Mouse (Mus musculus) heart, postnatal 25 days (tissue): Measurements from ENCODE around the gene 1700029I15Rik. TPM values are rescaled to one million over a fixed set of nuclear protein-coding genes. Genes with fewer than 3 reads are reported as not detected.

Experiments used
- DNase-seq: peaks from one replicate; pipeline ENCODE4 v3.0.0; 2022; ENCODE audit warnings: low spot score
- intact Hi-C: fragments of 180-260 bp; cut with DNase I; formaldehyde crosslinking; loops from one replicate; pipeline ENCODE4 v1.15.1; 2025
- total RNA-seq, 2 experiments: library from RNA; stranded (reverse); gene quantifications; 2 replicates each; pipeline ENCODE4 v1.2.3; 2021

1700029I15Rik gene
- total RNA-seq, 2 experiments from 2014 or later, result 1.5 to 2.1 TPM

DNA sequence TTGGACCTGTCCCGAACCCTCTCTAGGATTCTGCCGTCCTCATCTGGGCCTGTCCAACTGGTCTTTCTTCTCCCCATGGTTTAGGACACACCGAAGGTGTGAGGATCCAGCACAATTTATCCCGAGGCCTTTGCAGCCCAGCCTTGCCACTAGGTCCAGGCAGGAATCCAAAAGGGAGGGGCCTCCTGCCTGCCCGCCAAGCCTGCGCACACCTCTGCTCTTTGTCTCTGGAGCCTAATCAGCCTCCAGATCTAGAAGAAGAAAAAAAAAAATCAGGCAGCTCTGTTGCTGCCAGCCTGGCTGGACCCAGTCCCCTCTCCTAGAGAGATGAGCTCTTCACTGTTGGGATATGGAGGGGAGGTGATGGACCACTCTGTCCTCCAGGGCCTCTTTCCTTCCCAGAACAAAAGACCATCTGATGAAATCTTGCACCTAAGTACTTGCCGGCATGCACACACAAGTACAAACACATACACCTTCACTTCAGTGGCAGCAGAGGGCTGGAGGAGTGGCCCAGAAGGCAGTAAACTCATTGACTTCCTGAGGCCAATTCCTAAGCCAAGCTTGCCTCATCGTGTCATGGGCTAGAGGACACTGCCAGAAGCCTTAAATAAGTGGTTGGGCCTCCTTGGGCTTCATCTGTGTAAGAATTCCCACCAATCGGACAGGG is 9.4 kb upstream of the 1700029I15Rik start:
- intact Hi-C loops, result no loop called here
- DNase-seq, result no peak

DNA sequence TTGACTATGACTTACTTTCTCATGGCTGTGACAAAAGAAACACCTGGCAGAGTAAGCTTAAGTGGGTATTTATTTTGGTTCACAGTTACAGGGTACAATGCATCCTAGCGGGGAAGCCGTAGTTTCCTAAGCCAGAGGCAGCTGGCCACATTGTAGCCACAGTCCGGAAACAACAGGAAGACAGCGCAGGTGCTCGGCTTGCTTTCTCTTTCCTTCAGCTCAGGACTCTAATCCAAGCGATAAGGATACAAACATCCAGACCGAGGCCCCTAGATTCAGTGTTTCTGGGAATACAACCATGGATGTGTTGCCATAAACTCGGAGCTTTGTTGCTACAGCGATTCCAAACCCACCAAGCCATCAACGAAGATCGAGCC is 8.9 kb upstream of the 1700029I15Rik start:
- intact Hi-C loops, result no loop called here
- DNase-seq, result no peak

DNA sequence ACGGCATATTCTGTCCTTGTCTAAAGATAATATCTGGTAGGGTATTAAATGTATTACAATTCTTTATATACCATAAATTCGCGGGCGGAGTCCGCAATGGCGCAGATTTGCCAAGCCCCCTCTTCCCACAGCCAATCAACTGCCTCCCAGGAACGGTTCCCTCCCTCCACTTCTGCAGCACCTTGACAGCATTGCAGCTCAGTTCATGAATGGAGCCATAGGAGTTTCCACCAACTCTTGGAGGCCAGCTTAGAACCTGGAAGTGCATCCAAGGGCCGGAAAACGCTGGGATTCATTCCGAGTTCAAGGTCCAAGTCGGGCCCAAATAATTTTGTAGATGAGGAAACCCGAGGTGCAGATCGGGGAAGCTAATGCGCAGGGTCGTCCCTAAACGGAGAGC is 7.8 kb upstream of the 1700029I15Rik start, which contains the start of the genes Pex16 and Large2:
TSS of gene Pex16 (plus strand) at position 163 of the 400 bp plus-strand sequence.
TSS of gene Large2 (minus strand) at position 356 of the 400 bp plus-strand sequence.
- DNase-seq, result no peak
- intact Hi-C loops, result no loop called here

DNA sequence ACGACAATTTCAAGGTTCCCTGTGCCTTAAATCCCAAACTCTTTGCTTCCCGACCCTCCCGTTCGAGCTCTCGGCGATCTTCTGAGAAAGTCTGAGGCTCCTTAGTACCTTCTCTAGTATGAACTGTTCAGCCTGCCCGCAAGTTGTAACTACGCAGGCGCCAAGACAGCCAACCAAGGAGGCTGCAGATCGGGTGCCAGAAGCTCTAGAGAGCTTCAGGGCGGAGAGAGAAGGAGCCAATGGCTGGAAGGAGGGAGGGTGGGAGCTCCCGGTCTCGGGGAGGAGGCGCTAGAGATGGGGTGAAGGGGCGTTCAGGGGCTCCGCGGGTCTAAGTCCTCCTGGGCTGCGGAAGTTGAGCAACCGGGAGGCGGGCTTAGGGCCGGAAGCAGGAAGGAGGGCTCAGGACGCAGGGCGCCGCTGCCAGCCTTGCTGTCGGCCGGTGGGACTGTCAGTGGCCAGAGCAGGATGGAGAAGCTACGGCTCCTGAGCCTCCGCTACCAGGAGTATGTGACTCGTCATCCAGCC is 7.2 kb upstream of the 1700029I15Rik start:
- DNase-seq, result peak; percentile 96
- intact Hi-C loops, result loop anchor here (5.0 kb wide), 1 partner anchor 47 kb away; no protein-coding TSS in a partner anchor

DNA sequence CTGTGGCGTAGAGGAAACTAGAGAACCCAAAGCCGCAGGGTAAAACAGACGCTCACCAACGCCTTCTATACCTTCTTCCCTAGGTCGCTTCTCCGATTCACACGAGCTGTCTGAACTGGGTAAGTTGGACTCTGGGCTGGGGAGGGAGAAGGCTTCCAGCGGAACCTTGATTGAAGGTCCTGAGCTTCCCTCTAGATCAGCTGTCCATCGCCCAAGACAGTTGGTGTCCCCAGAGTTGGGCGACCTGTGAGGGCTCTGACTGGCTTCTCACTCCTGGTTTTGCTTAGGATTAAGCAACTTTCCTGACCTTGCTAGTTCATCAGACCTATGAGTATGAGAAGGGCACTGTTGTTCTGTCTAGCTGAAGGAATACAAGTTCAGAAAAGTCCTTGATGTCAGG is 6.5 kb upstream of the 1700029I15Rik start:
- intact Hi-C loops, result loop anchor here (5.0 kb wide), 1 partner anchor 47 kb away; no protein-coding TSS in a partner anchor
- DNase-seq, result no peak

DNA sequence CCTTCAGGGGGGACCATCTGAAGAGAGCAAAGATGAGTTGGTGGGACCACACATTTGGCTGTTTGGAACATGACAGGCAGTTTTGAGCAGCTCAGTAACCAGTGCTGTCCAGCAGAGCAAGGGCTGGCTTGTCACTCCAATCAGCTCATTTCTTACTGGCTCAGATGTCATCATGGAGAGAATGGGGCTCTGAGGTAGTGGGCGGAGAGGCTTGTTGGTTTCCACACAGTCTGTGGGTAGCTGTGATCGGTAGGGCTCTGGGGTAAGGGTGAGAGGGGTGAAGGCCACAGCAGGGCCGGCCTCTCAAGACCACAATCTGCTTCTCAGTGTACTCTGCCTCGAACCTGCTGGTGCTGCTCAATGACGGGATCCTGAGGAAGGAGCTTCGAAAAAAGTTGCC is 6.0 kb upstream of the 1700029I15Rik start:
- intact Hi-C loops, result loop anchor here (5.0 kb wide), 1 partner anchor 46 kb away; no protein-coding TSS in a partner anchor
- no peak for DNase-seq

DNA sequence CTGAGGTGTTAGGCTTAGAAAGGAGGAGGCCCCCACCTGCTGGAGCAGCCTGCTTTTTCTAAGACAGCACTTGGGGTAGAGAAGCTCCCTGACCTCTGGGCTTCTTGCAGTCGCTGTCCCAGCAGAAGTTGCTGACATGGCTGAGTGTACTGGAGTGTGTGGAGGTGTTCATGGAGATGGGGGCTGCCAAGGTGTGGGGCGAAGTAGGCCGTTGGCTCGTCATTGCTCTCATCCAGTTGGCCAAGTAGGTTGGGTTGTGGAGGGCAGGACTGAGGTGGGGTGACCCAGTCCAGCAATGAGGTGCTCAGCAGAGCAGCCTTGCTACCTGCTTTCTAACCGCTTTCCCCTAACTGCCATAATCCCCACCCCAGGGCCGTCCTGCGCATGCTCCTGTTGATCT is 5.0 kb upstream of the 1700029I15Rik start:
- DNase-seq, result no peak
- intact Hi-C loops, result loop anchor here (5.0 kb wide), 1 partner anchor 45 kb away; no protein-coding TSS in a partner anchor

DNA sequence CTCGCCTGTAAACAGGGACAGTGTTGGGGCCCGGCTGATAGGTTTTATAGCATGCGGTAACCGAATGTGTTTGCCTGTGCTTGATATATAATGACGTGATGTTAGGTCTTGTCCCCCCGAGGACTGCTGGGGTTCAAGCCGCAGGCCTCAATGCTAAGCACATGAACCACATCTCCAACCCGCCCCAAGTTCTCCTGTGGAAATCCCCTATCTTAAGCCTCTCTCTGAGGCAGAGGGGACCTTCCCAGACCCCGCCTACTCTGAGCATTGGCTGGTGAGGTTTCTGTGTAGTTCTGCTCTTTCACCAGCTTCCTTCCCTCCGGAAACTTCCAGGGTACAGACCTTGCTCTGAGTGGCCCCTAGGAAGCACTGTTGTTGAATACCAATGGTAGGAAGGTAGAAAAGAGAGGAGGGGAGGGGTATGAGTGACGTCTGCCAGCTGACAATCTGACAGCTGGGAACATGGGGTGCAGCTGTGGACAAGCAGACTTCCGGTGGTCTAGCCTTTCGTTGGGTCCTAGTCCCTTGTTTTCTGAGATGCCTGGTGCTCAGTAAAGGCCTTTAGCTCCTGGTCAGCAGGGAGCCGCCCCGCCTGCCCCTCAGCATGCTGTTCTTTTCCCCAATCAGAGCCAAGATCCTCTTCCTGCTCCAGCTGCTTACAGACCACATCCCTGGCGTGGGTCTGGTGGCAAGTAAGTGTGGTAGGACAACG is 2.4 kb upstream of the 1700029I15Rik start:
- intact Hi-C loops, result loop anchor here (1.0 to 5.0 kb wide), 2 partner anchors 42 to 60 kb away; no protein-coding TSS in a partner anchor
- no peak for DNase-seq

DNA sequence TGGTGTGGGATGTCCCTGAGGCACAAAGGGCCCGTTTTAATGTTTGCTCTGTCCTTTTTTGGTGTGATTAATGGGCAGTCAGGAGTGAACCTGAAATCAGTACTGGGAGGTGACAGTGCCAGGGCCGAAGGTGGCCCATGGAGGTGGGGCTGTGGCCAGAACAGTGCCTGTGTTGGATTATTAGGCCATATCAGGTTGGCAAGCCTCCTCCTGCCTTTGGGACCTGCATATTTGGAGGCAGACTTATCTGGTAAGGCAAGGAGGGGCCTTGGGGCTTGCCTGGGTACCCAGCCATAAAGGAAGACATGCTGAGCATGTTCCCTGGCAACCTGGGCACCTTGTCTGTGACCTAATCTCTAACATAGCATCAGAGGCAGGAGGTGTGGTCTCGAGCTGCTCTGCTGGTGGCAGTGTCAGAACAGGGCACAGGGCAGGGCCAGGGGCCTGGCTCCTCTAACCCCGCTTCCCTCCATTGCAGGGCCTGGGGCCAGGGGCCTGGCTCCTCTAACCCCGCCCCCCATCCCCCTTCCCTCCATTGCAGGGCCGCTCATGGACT is 1.8 kb upstream of the 1700029I15Rik start:
- intact Hi-C loops, result no loop called here
- no peak for DNase-seq

DNA sequence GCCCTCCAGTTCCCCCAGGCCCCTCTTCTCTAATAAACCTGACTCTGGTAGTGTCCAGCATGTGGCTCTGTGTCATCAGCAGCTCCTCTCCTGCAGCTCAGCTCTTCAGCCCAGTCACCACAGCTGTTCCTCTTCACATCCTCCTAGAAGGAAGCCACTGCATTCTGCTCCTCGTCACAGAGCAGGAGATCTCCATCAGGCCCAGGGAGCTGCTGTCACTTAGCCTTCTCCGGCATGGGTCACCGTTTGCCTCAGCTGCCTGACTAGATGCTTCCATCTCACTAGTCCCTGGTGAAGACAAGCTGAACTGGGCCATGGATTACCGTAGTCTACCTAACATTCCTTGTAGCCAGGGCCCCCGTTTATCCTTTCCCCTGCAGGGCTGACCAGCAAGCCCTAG is 1.2 kb upstream of the 1700029I15Rik start:
- DNase-seq, result no peak
- intact Hi-C loops, result no loop called here

DNA sequence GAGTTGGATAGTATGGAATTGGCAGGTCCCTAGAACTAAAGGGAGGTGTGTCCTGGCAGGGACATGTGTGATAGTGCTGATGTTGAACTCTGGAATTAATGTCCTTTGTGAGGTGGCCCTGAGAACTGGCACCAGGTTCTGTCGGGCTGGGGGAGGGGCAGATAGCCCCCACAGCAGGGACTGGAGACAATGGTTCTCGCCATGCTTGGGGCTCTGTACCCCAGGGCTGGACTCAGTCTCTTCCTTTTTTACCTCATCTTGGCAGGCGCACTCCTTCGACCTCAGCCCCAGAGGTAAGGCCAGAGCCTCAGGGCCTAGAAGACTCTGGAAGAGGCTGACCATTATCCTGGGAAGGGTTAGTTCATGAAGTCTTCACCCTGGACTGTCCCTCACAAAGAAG is 421 bp downstream of the 1700029I15Rik start:
- intact Hi-C loops, result no loop called here
- no peak for DNase-seq

DNA sequence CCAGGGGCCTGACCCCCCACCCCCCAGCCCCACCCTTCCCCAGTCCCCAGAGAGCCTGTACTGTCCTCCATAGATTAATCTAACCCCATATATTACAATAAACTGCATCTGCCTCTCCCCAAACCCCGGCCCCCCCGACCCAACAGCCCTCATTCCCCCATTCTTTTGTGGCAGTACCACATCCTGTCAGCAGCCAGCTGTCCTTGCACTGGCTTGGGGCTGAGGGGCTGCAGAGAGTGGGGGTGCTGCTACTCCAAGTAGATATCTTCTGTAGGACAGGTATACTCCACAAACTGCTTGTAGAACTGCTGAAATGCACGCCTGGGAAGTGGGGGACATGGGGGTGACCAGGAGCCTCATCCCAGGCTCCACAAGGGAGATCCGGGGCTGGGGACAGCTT is 1.8 kb downstream of the 1700029I15Rik start:
- intact Hi-C loops, result no loop called here

DNA sequence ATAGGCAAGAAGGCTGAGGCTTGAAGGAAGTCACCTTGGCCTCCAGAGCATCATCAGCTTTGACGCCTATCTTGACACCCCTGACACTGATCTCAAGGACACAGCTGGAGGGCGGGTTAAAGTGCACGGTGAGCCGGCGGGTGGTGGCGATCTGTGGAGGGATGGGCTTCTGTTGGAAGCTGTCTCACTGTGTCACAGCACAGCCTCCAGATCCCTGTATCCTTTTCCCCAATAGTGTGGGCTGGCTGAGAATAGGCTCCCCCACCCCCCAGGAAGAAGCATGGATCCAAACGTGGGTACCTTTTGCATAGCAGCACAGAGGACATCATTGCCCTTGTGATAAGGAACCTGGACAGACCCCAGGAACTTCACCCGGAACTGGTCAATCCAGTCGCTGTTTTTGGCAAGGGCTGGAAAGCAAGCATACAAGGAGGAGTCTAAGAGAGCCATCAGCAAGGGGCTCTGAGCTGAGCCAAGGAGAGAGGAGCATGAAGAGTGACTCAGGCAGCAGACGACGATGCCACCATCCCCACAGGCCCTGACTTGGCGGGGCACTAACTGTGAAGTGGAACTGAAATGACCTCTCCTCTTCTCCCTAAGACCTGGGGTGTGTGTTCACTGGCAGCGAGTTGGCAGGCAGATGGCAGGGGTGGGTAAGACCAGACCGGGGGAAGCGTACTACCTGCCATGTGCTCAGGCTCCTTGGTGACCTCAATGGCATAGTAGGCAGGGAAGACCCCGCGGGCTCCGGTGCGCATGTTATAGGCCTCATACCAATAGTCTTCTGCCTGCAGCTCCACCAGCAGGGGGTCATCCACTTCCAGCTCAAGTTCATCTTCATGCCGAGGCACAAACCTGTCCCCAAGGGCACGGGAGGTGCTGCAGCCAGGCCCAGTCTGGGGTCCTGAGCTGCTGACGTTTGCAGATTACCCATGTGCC is 3.0 kb downstream of the 1700029I15Rik start:
- intact Hi-C loops, result no loop called here
- DNase-seq, result no peak

More for the DNA sequence above, 1.8 kb downstream of the 1700029I15Rik start:
- no peak for DNase-seq

DNA sequence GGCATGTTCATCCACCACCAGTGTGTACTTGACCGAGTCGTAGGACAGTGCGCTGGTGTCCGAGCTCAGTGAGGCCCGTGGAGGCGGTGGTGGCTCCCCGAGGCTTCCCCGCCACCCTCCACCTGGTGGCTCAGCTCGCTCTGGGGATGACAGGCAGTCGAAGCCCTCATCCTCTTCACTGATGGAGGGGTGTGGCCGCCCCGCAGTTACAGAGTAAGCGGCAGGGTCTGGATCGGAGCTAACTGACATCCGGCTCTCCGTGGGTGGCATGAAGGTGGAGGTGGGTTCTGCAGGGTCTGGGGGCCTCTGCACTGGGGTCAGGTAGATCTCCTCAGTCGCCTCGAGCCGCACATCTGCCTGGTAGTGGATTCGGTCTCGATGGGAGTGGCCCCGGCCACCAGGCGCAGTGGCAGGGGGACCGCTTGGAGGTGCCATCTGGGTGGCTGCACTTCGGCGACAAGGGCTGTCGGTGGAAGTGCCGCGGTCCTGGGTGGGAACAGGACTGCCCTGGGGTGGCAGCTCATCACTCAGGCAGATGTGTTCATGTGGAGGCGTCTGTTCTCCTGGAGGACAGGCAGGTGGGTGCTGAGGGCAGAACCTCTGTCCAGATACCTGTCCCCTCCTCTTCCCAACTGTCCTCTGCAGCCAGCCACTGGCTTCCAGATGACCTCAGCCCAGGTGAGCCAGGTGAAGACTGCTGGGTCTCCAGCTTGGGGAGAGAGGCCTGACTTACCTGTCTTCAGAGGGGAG is 4.7 kb downstream of the 1700029I15Rik start:
- intact Hi-C loops, result no loop called here
- DNase-seq, result no peak

DNA sequence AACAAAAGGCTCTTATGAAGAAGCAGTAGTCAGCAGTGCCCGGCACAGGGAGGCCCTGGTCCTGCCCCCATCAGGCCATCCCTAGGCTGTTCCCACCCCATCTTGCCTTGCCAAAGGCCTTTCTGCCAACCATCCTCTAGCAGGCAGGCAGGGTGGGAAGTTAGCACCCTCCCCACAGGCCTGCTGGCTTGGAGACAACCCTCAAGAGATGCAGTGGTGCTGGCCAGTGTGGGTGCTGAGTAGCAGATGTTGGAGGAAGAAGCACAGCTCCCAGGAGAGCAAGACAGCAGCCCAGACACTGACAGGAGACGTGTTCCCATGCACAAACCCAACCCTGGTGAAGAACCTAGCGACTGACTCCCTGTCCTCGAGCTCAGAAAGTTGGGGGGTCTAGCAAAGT is 5.3 kb downstream of the 1700029I15Rik start:
- no peak for DNase-seq
- intact Hi-C loops, result no loop called here

DNA sequence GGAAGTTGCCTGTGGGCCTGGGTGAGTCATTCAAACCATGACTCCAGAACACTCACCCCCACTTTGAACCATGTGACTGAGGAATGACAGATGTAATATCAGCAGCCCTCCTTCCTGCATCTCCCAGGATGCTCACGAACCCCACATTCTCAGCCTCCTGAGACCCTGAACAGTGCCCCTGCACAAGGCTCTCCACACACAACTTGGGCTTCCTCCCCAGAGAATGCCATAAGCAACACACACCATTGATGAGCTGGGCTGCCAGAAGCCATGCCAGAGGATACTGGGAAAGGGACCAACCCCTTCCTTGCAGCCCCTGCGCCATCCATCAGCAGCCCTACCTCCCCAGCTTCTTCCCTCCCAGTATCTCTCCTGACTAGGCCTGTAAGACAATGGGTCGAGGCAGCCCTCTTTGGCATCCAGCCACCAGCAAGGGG is 5.8 kb downstream of the 1700029I15Rik start:
- intact Hi-C loops, result no loop called here
- no peak for DNase-seq

DNA sequence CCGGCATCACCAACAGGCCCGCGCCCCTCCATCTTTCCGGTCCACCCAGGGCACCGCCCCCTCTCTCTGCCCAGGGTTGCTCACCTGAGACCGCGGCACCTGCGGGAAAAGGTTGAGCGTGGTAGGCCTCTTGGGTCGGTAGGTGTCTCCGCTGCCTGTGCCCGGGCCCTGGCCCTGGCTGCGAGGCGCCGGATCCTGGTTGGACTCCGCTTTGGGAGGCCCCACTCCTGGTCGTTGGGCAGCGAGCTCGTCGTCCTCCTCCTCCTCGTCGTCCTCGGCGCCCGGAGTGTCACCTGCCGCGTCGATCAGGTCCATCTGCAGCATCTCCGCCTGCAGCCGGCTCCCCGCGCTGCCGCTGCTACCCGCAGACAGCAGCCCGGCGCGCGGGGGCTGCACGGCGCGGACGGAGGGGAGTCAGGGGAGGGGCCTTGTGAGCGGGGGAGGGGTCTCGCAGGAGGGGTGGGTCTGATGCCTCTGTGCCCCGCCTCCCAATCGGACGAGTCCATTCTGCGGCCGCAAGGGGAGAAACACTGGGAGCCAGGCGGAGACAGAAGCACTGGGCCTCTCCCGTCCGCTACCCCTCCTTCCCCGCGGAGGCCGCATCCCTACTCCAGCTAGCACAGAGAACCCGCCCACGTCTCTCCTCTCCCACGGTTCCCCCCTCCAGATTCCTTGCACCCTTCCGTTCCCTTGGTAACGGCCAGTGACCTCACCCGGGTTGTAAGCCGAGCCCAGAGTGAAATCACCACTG is 6.7 kb downstream of the 1700029I15Rik start:
- DNase-seq, result peak; percentile 81
- intact Hi-C loops, result no loop called here

DNA sequence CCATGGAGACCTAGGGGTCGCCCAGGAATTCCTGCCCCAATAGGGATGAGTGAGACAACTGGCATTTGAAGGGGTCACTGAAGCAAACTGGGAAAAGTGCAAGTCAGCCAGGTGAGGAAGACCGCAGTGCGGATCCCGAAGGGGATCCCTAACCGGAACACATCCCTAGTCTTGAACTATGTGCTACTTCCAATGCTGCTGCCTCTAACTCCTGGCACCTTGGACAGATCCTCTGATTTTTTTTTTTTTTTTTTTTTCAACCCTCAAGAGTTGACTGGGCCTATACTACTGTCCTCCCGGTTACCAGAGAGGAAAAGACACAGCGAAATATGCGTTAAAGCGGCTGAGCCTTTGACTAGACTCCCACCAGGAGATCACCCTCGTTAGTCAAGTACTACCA is 7.3 kb downstream of the 1700029I15Rik start:
- intact Hi-C loops, result no loop called here
- no peak for DNase-seq
